Mouse (Mus musculus) MEL (cell line): ENCODE results near the gene Hic1.

Experiments used
- ELF1 ChIP-seq: IDR thresholded peaks from 2 replicates; pipeline ENCODE4 v1.6.1; 2014; ENCODE audit warnings: low read depth, mild to moderate bottlenecking, inconsistent platforms, low read length, improper control_type of control experiment, moderate library complexity
- GATA1 ChIP-seq: IDR thresholded peaks from 2 replicates; pipeline ENCODE4 v1.6.1; 2011; ENCODE audit warnings: low read depth, low read length, improper control_type of control experiment
- MXI1 ChIP-seq: IDR thresholded peaks from 2 replicates; pipeline ENCODE4 v1.6.1; 2011; ENCODE audit warnings: mild to moderate bottlenecking, low read depth, low read length, improper control_type of control experiment
- POLR2A ChIP-seq, 2 experiments: IDR thresholded peaks; 2 replicates each; pipeline ENCODE4 v1.6.1; 2011 to 2012; ENCODE audit warnings: low read length in 2 of 2, mild to moderate bottlenecking in 2 of 2, control low read depth in 1 of 2, improper control_type of control experiment in 1 of 2, low read depth in 1 of 2, moderate library complexity in 1 of 2; ENCODE audit not compliant: control insufficient read depth in 1 of 2, insufficient read depth in 1 of 2, poor library complexity in 1 of 2
- RAD21 ChIP-seq: IDR thresholded peaks from 2 replicates; pipeline ENCODE4 v1.6.1; 2011; ENCODE audit warnings: mild to moderate bottlenecking, low read depth, low read length, improper control_type of control experiment
- SIN3A ChIP-seq: IDR thresholded peaks from 2 replicates; pipeline ENCODE4 v1.6.1; 2012; ENCODE audit warnings: low read length, improper control_type of control experiment, inconsistent platforms

DNA sequence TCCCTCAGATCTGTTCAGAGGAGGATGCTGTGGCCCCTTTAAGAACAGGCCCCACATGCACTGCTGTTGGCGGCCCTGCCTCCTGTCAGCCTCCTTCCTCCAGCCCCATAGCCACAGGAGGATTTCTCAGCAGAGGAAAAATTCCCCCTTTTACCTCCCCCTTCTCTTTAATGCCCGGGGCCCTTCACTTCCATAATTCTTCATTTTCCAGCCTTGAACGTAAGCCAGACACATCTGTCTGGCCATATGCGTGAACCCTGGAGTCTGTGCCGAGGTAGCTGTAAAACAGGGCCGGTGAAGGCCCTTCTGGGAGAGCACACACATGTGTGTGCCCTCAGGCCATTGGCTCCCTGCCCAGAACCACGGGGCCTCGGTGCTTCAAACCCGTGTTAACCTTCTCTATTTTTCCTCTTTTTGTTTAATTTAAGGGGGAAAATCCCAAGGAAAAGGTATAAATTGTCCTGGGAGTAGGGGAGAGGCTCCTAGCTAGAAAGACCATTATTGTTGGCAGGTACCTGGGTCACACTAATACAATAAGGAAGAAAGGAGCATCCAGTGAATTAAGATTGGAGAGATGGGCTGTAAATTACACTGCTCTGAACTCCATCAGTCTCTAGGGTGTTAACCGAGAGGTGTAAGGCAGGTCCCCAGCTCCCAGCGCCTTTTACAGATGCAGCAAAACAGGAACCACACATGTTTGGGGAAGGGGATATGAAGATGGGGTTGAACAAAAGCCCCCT lies 22.0 kb downstream of the Hic1 start:
- TF ChIP-seq GATA1 (no peak), POLR2A (IDR thresholded peaks at IDR 0.05; ENCODE audit: control insufficient read depth in 1 of 2, insufficient read depth in 1 of 2, low read depth in 1 of 2, low read length in 2 of 2, poor library complexity in 1 of 2) (no peak), RAD21 (no peak), ELF1 (no peak), MXI1 (no peak), SIN3A (no peak)
